Mouse (Mus musculus) olfactory bulb, adult 2 months (tissue): ENCODE measurements around the gene Zscan10.

Experiments used
- CTCF ChIP-seq: fragments of 200-500 bp; IDR thresholded peaks from 2 replicates; pipeline ENCODE4 v1.5.1; 2012; ENCODE audit warnings: low read depth, mild to moderate bottlenecking, low read length, moderate library complexity; ENCODE audit not compliant: insufficient read depth
- POLR2A ChIP-seq: fragments of 200-500 bp; IDR thresholded peaks from 2 replicates; pipeline ENCODE4 v1.6.1; 2012; ENCODE audit warnings: mild to moderate bottlenecking, low read depth, low read length, moderate library complexity; ENCODE audit not compliant: insufficient read depth

- TF ChIP-seq CTCF (no peak), POLR2A (no peak)
Measured at GRCm38 (mm10) chr17:23571084-23571483, 29.6 kb upstream of the Zscan10 start.
